Mouse (Mus musculus) layer of hippocampus, postnatal 14 days (tissue): ENCODE results near the gene Tdo2. TPM values are rescaled to one million over a fixed set of nuclear protein-coding genes. Genes with fewer than 3 reads are reported as not detected.

Source experiments
- DNase-seq, 2 experiments: peaks; one replicate each; pipeline ENCODE4 v3.0.0; 2021 to 2022; ENCODE audit warnings: low spot score in 2 of 2, mixed read lengths in 1 of 2
- long read RNA-seq, 2 experiments: library from polyadenylated mRNA; stranded (forward); transcript quantifications; one replicate each; pipeline ENCODE4 v2.0.0; 2021
- total RNA-seq, 2 experiments: library from RNA; stranded (reverse); gene quantifications; 2 replicates each; pipeline ENCODE4 v1.2.3; 2021

Tdo2 gene
- 10 to 100 TPM in 1 of 2 experiments, 1 to 10 TPM in 1; 9.8 to 10.6 TPM for total RNA-seq
- long read RNA-seq, experiment 1, transcript Tdo2-201 (12 exons, 3,431 nt), result major isoform, 6 of 6 reads
- long read RNA-seq, experiment 1, partial matches to known transcripts, result 0 of 6 reads
- long read RNA-seq, experiment 1, other reads (novel, unspliced or antisense), result 0 of 6 reads
- long read RNA-seq, experiment 2, transcript Tdo2-201 (12 exons, 3,431 nt), result major isoform, 5 of 9 reads
- long read RNA-seq, experiment 2, partial matches to known transcripts, result 1 of 9 reads
- long read RNA-seq, experiment 2, other reads (novel, unspliced or antisense), result 2 of 9 reads

DNA sequence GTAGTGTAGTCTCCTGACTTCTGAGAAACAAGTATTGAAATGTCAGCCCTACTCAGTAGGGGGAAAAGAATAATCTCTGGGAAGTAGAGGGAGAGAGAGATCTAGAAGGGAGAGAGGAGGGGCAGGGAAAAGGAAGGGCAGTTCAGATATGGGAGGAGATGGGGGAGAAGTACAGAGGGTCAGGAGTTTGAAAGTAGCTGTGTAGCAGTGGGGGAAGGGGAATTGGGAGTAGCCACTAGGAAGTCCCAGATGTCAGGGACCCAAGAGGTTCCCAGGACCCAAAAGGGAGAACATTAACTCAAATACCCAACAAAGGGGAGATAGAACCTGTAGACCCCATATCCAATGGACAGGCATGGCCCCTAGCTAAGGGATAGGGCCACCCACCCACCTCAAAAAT, at the start of gene Tdo2:
Gene Tdo2 (minus strand): TSS at position 101 of the 400 bp plus-strand sequence.
- no peak for DNase-seq

DNA sequence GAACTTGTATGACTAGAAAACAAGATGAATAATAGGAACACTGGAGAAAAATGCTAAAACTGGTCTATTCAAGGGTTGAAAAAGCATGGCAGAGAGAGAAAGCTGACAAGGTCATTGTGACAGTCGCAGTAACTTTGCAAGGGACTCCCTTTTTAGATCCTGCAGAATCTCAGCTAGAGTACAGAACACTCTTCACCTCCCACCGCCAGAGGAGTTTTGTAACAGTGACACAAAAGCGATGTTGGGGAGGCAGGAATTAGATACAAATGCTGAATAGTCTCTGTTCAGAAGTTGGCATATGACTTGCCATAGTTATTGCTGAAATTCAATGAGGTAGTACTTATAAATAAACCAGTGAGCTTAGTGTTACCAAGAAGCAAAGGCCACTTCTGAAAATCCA, 47.1 kb upstream of the Tdo2 start:
- no peak for DNase-seq

DNA sequence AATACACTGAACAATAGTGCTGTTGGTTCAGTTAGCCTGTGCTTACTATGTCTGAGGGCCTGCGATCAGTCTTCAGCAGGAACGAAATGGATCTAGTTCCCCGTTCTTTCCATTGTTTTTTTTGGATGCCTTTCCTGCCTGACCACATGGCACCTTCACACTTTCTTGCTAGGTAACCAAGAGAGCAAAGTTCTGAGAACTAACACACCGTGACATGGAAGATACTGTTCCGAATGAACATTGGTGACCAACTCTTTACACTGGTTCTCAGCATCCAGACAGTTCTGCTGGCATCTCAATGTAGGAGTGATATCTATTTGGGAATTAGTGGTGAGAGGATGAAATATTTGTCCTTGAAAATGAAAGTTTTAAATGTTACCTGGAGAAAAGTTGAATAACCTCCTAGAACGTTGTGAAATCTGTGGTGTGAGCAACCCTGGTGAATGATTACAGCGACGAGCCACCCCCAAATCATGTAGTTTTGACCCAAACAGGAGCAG, 46.5 kb upstream of the Tdo2 start:
- DNase-seq, result no peak

DNA sequence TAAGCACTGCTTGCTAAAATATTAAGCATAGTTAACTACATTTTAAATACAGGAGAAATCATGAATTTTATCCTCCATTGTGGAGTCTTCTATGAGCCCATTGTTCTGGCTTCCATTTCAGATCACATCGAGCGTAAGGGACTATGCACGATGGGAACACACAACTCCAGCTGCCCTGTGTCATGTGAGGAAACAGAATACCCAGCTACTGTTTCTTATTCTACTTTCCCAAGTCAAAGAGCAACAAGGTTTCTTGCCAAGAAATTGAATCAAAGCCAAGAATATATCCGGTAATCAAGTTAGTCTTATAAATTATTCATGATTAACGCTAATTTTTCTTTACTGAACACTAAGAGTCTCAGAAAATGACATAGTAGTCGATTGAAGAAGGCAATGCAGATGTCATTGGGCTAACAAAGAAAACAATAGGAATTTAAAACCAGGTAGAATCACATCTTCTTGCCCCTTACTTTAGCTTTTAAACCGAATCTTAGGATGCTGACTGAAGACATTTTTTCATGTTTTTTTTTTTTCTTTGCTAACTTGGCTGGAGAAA, 38.2 kb upstream of the Tdo2 start:
- DNase-seq, result no peak

DNA sequence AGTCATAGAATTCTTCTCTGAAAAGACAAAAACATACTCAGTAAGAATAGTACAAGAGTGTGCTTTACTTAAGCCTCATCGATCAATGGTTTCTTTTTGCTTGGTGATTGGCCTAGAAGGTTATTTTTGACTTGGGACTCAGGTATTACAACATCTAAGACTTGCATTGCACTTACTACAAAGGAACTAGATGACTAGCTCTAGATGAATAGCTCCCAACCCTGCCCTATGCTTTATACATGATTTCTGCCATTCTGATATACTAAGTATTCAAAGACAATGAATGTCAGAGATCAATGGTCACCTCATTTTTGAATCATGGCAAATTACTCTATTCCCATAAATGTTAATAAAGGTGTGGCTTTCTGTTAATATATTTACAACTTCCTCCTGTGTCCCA, 31.0 kb upstream of the Tdo2 start:
- DNase-seq, result no peak

DNA sequence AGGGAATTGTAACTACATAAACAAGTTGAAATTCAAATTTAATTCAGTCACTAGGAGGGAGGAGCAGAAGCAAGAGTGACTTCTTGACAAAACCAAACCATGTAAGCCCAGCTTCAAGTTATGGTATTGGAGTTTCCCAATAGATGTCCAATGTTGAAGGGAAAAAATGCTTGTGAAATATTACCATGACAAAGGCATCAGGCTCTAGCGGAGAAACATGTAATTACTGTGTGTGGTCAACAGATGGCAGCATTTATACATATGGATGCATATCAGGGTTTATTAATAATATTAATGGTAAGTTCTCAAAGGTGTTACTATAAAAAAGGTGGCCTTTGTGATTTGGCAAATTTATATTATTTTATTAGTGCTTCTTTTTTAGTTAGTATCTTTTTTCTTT, 20.0 kb upstream of the Tdo2 start:
- peak in 1 of 2 experiments; percentile 79 for DNase-seq

DNA sequence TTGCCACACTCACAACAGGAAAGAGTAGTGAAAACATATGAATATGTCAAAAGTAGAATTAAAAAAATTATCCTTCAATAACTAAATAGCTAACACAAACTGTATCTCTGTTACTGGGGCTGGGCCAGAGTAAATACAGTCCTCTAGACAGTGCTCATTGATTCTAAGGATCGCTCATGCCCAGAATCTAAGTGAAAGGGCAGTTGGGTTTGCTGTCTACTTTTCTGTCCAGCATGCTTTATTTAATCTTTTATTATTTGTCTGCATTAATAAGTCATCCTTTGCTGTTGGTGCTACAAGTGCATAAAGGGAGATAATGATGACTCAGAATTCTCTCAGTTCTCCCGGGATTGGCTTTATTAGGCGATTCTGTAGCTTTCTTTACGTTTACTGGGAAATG, 19.4 kb upstream of the Tdo2 start:
- DNase-seq, result no peak

DNA sequence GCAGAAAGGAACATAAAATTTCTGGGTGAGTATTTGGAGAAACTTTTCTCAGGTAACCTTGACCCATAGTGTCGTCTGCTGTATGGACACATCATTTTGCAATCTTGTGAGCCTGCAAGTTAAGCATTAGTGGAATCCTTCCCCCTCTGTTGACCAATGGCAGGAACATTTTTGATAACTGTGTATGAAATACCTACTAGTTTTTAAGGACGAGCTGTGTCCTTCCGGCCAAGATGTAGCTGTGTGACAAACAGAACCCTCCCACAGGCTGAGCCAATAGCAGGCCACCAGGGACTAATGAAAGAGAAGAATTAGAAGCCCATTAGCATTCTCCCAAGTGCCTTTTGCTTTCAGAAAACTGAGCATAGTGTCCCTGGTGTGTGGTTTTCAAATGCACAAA, 14.5 kb upstream of the Tdo2 start:
- no peak for DNase-seq

DNA sequence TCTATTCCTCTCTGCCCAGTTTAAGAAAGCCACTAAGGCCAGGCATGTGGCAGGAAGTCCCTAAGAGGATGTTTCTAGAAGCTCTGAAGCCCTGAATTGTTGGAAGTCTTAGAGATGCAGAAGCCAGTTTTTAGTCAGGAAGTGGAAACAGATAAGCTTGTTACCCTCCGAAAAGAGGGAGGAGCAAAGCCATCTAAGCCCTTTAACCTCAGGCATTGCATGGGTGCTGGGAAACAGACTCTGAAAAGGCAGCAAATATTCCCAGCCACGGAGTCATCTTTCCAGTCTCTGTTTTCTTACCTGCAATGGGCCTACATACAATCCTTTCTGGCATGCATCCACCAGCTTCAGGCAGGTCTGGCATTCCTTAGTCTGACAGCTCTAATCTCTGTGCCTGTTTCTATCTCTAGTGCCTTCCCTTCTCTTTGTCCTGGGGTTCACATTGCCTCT, 13.7 kb upstream of the Tdo2 start:
- DNase-seq, result no peak

DNA sequence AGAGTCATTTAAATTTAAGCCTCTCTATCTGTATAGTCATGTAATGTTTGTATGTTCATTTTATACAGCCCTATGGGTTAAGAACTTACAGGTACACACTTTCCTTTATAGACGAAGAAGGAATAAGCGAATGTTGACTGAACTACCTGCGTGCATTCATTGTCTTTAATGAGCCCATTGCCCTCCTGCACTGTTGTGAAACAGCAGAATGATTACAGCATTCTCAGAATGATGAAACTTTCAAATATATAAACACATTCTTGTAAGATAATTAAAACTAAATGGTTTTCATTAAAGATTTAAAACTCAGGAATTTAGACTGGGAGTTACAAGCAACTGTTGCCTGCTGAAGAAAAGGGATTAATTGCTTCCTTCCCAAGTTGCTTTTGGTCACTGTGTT, 11.6 kb upstream of the Tdo2 start:
- no peak for DNase-seq

DNA sequence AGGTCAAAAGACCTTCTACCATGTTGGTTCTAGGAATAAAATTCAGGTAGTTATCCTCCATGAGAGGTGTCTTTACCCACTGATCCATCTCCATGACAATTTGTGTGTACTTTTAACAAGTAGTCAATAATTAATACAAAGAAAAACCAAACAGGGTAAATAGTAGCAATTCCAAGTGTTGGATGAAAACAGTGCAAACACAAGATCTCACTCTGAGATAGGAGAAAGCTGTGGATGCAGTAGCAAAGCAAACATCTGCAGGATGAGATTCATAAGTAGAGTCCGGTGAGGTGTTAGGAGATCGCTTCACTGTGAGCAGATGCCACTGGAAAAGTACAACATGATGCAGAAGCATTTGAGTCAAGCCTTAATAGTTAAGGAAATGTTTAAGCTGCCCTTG, 10.1 kb upstream of the Tdo2 start:
- DNase-seq, result no peak

DNA sequence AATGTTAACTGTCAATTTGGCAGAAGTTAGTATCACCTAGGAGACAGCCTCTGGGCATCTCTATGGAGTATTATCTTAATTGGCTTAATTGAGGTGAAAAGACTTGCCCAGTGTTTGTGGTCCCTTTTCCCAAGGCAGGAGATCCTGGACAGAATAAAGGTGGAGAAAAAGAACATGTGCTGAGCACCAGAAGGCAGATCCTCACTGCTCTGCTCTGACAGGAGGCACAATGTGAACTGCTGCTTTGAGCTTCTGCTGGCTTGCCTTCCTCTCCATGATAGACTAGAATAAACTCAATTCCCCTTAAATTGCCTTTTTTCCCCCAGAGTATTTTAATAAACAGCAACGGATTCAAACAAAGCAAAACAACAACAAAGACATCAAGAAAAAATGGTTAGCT, 9.1 kb upstream of the Tdo2 start:
- DNase-seq, result peak in 1 of 2 experiments; percentile 51

DNA sequence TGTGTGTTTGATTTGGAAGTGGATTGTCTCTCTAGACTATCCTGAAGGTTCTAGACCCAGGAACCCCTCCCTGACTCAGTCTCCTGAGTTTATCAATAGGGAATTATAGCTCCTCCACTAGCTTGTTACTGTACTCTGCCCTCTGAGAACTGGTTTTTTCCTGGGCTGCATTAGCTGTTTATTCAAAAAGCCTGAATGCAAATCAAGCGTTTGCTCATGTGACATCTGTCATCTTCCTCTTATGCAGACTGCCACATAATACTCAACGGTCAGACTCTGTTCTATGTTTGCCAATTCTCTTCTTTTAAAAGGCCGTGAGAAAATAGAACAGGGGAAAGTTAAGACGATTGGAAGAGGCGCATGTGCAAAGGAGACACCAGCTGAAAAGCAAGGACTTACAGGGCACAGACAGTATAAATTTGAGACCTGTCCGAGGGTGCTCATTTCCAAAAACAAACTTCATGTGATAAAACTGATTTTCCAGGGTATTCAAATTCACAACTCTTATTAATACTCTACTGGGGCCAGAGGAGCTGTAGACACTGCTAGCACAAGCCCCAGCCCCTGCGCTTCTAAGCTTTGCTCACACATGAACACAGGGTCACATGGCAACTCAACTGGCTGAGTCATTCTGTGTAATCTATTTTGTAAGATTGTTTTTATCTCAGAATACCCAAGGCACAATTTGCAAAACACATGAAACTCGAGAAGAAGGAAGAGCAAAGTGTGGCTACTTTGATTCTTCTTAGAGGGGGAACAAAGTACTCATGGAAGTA, 7.3 kb upstream of the Tdo2 start:
- DNase-seq, result no peak

DNA sequence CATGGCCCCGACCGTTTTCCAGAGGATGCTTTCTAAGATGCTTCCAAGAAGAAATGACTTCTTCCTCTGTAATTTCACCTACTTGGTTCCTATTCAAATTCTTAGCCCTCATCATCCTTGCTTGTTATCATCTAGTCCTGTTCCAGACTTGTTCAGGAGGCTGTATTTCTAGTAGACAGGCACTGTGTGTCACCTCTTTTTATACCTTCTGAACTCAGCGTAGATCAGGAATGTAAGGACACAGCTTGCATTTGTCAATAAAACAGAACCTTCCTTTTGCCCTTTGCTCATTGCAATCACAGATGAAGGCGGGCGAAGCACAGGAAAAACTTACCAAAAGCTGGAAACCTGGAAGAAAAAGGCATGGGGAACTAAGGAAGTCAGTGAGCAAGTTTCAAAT, 6.0 kb upstream of the Tdo2 start, which contains the start of gene Asic5:
Gene Asic5 (plus strand): TSS at position 301 of the 400 bp plus-strand sequence.
- no peak for DNase-seq

DNA sequence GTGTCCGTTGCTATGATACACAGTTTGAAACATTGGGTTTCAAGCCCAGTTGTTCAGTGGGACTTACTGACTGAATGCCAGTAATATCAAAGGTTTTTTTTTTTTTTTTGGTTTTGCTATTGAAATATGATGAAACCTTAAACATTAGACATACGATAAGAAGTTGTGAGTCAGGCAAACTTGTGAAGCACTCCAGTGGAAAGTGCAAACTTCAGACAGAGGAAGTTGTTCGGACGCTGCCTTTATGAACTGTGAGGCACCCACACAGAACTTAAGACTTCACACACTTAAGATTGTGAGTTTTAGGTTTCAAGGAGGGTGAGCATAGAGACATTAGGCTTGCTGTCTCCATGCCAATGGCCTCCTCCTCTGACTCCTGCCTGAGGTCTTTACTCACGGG, 5.6 kb upstream of the Tdo2 start:
- no peak for DNase-seq

DNA sequence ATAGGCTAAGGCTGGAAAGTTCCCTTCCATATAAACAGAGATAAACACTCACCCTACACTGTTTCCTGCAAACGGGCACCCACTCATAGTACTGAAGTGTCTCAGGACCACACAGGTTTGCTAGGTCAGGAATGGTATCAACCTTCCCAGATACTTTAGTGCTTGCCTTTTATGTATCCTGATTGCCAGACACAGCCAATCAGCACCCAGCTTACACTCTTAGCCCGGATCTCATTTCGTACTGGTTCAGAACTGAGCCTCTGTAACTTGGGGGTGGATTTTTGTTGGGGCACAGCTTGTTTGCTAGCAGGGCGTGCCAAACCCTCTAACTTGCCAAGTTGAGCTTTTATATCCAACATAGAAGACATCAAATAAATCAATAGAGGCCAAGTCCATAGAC, 395 bp downstream of the Tdo2 start:
- DNase-seq, result peak in 1 of 2 experiments; percentile 67

DNA sequence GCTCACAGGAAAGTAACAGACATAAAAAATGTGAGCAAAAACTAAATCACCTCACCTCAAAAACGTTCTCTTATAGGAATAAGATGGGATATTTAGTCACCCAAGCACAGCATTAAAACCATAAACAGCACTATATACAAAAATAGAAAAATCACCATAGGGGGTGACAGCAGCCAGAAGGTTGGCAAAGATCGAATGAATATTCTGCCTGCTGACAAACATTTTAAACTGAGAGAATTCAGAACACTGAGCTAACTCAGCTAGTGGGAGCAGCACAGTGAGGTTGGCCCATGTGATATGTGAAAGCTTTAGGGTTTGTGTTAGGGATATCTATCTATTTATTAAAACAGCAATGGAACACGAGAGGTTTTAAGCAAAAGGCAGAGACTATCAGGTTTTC, 11.4 kb downstream of the Tdo2 start:
- DNase-seq, result peak in 1 of 2 experiments; percentile 45

DNA sequence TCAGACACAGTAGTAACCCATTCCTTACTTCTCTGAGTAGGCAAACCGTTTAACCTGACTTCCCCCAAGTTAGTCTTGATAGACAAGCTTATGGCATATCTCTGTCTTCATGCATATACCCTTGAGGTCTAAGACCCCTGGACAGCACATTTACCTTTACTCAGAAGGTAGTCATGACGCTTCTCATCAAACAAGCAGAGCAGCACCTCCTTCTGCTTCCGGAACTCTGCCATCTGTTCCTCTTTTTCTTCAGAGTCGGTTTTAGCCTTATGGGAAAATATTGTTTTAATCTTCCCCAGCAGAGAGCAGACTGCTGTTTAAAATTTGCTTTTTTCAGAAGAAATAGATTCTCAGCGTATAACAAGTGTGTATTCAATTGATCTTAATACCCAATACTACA, 12.2 kb downstream of the Tdo2 start:
- no peak for DNase-seq

DNA sequence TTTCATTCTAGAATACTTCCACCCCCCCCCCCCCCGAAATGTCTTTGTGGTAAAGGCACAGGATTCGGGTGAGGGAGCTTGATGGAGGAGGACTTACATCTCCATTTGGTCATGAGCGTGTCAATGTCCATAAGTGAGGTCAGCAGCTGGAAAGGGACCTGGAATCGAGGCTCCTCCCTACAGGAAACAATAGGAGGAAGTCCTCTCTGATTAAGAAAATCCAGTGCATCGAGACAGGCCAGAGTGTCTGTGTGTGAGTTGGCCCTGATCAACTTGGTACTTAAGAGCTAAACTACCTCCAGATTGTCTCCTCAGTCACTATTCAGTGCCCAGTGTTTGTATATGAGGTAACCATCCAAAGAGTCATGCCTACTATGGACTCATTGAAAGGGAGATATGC, 14.7 kb downstream of the Tdo2 start:
- DNase-seq, result no peak

DNA sequence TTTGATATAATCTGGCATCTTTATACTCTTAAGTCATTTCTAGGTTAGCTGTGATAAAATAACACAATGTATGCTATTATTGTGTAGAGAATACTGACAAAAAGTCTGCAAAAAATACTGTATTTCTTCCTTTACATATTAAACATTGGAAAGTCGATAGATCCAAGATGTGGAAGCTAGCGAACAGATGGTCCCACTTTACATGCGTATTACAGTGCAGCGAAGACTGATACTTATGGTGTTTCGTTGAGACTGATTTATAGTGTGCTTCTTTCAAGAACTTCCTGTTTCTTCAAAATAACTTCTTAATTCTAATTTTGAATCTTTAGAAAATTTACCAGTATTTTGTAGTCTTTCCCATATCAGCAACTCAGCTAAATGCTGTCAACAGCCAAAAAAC, 18.5 kb downstream of the Tdo2 start:
- no peak for DNase-seq

DNA sequence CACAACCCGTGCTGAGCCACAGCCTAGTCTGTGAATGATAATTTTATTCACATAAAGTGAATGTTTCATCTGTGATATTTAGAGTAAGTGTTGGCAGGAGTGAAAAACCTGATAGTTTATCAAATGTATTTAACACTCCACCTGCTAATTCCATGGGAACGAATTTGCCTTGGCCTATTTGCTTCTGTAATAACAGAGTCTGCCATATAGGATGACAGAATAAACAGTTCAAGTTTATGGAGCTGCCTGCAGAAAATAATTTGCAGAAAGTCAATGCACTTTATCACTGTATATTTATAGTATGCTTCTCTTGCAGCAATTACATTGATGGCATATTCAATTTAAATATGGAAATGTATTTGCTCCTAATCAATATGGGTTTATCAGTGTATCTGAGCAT, 24.2 kb downstream of the Tdo2 start:
- DNase-seq, result no peak

DNA sequence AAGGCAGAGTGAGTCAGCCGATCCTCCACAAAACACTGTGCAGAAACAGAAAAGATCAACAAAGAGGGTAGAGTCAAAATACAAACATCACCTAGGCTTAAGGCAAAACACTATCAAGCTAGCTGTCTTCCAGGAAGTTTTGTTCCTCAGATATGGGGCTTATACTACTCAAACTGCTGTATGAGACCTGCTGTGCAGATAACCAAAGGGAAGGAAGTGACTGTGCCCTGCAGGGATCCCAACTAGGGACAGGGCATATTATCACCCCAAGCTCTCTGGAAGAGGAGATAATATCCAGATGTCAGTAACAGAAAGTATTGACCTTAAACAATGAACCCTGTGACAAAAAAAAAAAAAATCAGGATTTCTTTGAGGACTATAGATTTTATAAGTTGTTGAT, 27.0 kb downstream of the Tdo2 start:
- DNase-seq, result no peak
